8 mouse cellular contexts compared by ENCODE assay signal in the genomic region with DNA sequence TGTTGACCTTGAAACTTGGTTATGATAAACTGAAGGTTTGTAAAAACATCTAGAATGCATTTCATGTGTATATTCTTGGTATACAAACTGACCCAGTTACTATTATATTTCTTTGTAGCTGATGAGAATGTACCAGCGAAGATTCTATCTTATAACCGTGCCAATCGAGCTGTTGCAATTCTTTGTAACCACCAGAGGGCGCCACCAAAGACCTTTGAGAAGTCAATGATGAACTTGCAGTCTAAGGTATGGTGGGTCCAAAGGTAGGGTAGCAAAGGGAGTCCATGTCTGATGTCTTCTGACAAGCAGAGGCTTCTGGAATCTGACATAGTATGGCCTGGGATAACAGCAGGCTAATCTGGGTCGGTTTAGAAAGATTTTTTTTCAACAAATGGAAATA. TPM values are rescaled to one million over a fixed set of nuclear protein-coding genes. Genes with fewer than 3 reads are reported as not detected.
DNase-seq lines count a peak whose midpoint lies in the region; ATAC-seq and TF ChIP-seq lines count a peak whose summit lies in the region.

No protein-coding gene starts in this region.

- no peak overlapping the region for H3K4me3 ChIP-seq in lung, adult 2 months (replicated peaks; ENCODE audit: extremely low read depth, low read depth, low read length)
- H3K4me3 ChIP-seq in forebrain, embryonic 12.5 days (replicated peaks): no peak overlapping the region

- peaks cover 92% of the 10 kb centered on the region for H3K36me3 ChIP-seq in forebrain, embryonic 12.5 days (replicated peaks)

- DNase-seq in cerebellum, adult 8-10 months: peak; percentile 45
- DNase-seq in cerebellum, adult 11-12 months: no peak
- DNase-seq in lung, adult 2 months: no peak
- no peak for DNase-seq in lung, postnatal 25 days (ENCODE audit: low spot score)
- DNase-seq in brain, adult 2 months (ENCODE audit: low read depth, low spot score): peak; percentile 72
- DNase-seq in kidney, postnatal 4 days: peak; percentile 64 to 67
- no peak for DNase-seq in frontal cortex, postnatal 36 days (ENCODE audit: low spot score in 2 of 2)

- H3K4me2 ChIP-seq in forebrain, embryonic 12.5 days: no peak overlapping the region

- 69% methylated on average over 5 of the region's 5 CpGs for WGBS in lung, adult 2 months
- WGBS in forebrain, embryonic 12.5 days: 72% methylated on average over 5 of the region's 5 CpGs

- no peak overlapping the region for H3K9ac ChIP-seq in forebrain, embryonic 12.5 days

- no peak overlapping the region for H3K27ac ChIP-seq in forebrain, embryonic 12.5 days

- TF ChIP-seq POLR2A in lung, adult 2 months (IDR thresholded peaks at IDR 0.05; ENCODE audit: borderline replicate concordance, extremely low read depth, low read depth, low read length): no peak

- peak; percentile 9; the same call in 1 of the 2 replicates for TF ChIP-seq CTCF in lung, adult 2 months (IDR thresholded peaks at IDR 0.05; ENCODE audit: insufficient read depth, low read length)

- ATAC-seq in forebrain, embryonic 12.5 days (ENCODE audit: low FRiP score): no peak

- no peaks in the 10 kb centered on the region for H3K27me3 ChIP-seq in forebrain, embryonic 12.5 days

- peaks cover 5% of the 10 kb centered on the region for H3K4me1 ChIP-seq in lung, adult 2 months (ENCODE audit: control insufficient read depth, insufficient read depth, low read length)
- no peaks in the 10 kb centered on the region for H3K4me1 ChIP-seq in forebrain, embryonic 12.5 days

- H3K9me3 ChIP-seq in forebrain, embryonic 12.5 days: no peaks in the 10 kb centered on the region

RNA-seq across cellular contexts. Expression of gene Plcg1, which starts 13.8 kb away (rescaled TPM):
- 127 and 135 TPM in 2 replicates for polyA plus RNA-seq in lung, adult 2 months (2012; rRNA removed)
- 91.1 and 100 TPM in 2 replicates for polyA plus RNA-seq in forebrain, embryonic 12.5 days (2016; fragmentation: Nextera tagmentation; extraction: Ambion mirVana)

Comparison
In these comparisons a context has a peak if more than half of its experiments do, and no peak if none do; other contexts are left out.
1. DNase-seq: peak in cerebellum, adult 8-10 months (single experiment), brain, adult 2 months (single experiment) and kidney, postnatal 4 days (2 of 2); none in cerebellum, adult 11-12 months (single experiment), lung, adult 2 months (single experiment), lung, postnatal 25 days (single experiment) and frontal cortex, postnatal 36 days (0 of 2).